In the genomic region with DNA sequence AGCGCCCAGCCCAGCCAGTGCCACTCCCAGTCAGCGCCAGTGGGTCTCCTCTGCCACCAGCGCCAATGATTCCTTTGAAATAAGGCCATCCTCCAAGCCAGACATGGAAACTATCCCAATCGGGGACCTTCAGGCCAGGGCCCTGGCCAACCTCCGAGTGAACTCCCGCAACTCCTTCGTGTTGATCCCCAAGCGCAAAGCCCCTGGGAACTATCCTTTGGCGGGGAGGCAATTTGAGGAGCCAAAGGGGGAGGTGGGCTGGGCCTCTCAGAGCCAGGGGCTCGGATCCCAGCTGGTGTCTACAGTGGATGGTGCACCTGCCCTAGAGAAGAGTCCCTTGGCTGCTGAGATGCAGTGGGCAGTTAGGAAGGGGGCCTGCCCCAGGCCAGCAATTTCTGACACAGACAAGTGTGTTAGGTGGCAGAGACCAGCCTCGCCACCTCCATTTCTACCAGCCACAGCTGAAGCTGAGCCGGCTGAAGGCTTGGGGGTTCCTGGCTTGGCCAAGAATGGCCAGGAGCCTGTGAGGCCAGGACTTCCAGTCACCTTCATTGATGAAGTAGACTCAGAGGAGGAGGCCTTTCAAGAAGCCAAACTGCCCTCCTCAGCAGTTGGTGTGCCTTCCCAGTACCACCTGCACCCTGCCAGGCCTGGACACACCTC, we compare ENCODE assay signal across 8 mouse cellular contexts. TPM values are rescaled to one million over a fixed set of nuclear protein-coding genes. Genes with fewer than 3 reads are reported as not detected.
A peak's percentile ranks its signal among the peaks of the same experiment; 100 is the strongest.
DNase-seq lines count a peak whose midpoint lies in the region; ATAC-seq lines count a peak whose summit lies in the region.

No protein-coding gene starts in this region.

- no peaks in the 10 kb centered on the region for H3K36me3 ChIP-seq in lung, embryonic 16.5 days (ENCODE audit: control insufficient read depth, insufficient read depth, low read length)
- peaks cover 11% of the 10 kb centered on the region; the same call in 1 of the 2 replicates for H3K36me3 ChIP-seq in embryonic facial prominence, embryonic 13.5 days
- 0 out of 2 replicates have a peak, but pooled peaks cover 1% of the 10 kb centered on the region for H3K36me3 ChIP-seq in intestine, embryonic 15.5 days
- peaks cover under 1% of the 10 kb centered on the region for H3K36me3 ChIP-seq in neural tube, embryonic 14.5 days (ENCODE audit: control insufficient read depth, insufficient read depth, low read length)

- DNase-seq in lung, adult 18-20 months = no peak
- DNase-seq in spleen, postnatal 36 days (ENCODE audit: low spot score in 2 of 2) = no peak
- no peak for DNase-seq in layer of hippocampus, postnatal 36 days
- no peak for DNase-seq in left cerebral cortex, postnatal 36 days (ENCODE audit: low spot score in 2 of 2)

- ATAC-seq in lung, embryonic 16.5 days (ENCODE audit: low read depth) = no peak
- ATAC-seq in embryonic facial prominence, embryonic 13.5 days (ENCODE audit: insufficient number of reproducible peaks, insufficient read depth, low FRiP score, low TSS enrichment, low read depth) = no peak
- ATAC-seq in intestine, embryonic 15.5 days = no peak
- ATAC-seq in neural tube, embryonic 14.5 days (ENCODE audit: low read depth) = no peak

- peak overlapping the region; percentile 98 for H3K4me2 ChIP-seq in lung, embryonic 16.5 days (ENCODE audit: low read depth, low read length)
- peak overlapping the region; percentile 99 for H3K4me2 ChIP-seq in embryonic facial prominence, embryonic 13.5 days
- peak overlapping the region; percentile 97 for H3K4me2 ChIP-seq in intestine, embryonic 15.5 days (replicated peaks)
- peak overlapping the region; percentile 99 for H3K4me2 ChIP-seq in neural tube, embryonic 14.5 days (ENCODE audit: low read depth, low read length)

- H3K9me3 ChIP-seq in lung, embryonic 16.5 days (ENCODE audit: control insufficient read depth, low read length) = no peaks in the 10 kb centered on the region
- H3K9me3 ChIP-seq in embryonic facial prominence, embryonic 13.5 days = no peaks in the 10 kb centered on the region
- H3K9me3 ChIP-seq in intestine, embryonic 15.5 days = no peaks in the 10 kb centered on the region
- H3K9me3 ChIP-seq in neural tube, embryonic 14.5 days (ENCODE audit: control insufficient read depth, low read length) = no peaks in the 10 kb centered on the region

- peaks cover 32% of the 10 kb centered on the region for H3K4me1 ChIP-seq in lung, embryonic 16.5 days (replicated peaks; ENCODE audit: control insufficient read depth, insufficient read depth, low read length)
- peaks cover 40% of the 10 kb centered on the region for H3K4me1 ChIP-seq in embryonic facial prominence, embryonic 13.5 days
- H3K4me1 ChIP-seq in intestine, embryonic 15.5 days (replicated peaks) = peaks cover 39% of the 10 kb centered on the region
- H3K4me1 ChIP-seq in neural tube, embryonic 14.5 days (ENCODE audit: control insufficient read depth, insufficient read depth, low read length) = peaks cover 50% of the 10 kb centered on the region

- 22% methylated on average over 12 of the region's 12 CpGs for WGBS in lung, embryonic 16.5 days
- 18% methylated on average over 12 of the region's 12 CpGs for WGBS in embryonic facial prominence, embryonic 13.5 days
- 22% methylated on average over 12 of the region's 12 CpGs for WGBS in intestine, embryonic 15.5 days
- WGBS in neural tube, embryonic 14.5 days = 11% methylated on average over 12 of the region's 12 CpGs

- H3K27ac ChIP-seq in lung, embryonic 16.5 days (ENCODE audit: low read length) = no peak overlapping the region
- no peak overlapping the region for H3K27ac ChIP-seq in embryonic facial prominence, embryonic 13.5 days
- H3K27ac ChIP-seq in intestine, embryonic 15.5 days = no peak overlapping the region
- peak overlapping the region; percentile 68; the same call in 1 of the 2 replicates for H3K27ac ChIP-seq in neural tube, embryonic 14.5 days (ENCODE audit: low read depth, low read length)

- H3K9ac ChIP-seq in lung, embryonic 16.5 days (ENCODE audit: low read length) = peak overlapping the region; percentile 77
- peak overlapping the region; percentile 77 for H3K9ac ChIP-seq in embryonic facial prominence, embryonic 13.5 days
- peak overlapping the region; percentile 81 for H3K9ac ChIP-seq in intestine, embryonic 15.5 days
- H3K9ac ChIP-seq in neural tube, embryonic 14.5 days (replicated peaks; ENCODE audit: low read depth, low read length) = peak overlapping the region; percentile 68

- peaks cover 5% of the 10 kb centered on the region for H3K27me3 ChIP-seq in lung, embryonic 16.5 days (ENCODE audit: control insufficient read depth, insufficient read depth, low read depth, low read length)
- peaks cover 21% of the 10 kb centered on the region for H3K27me3 ChIP-seq in embryonic facial prominence, embryonic 13.5 days
- H3K27me3 ChIP-seq in intestine, embryonic 15.5 days (replicated peaks) = peaks cover 6% of the 10 kb centered on the region
- no peaks in the 10 kb centered on the region for H3K27me3 ChIP-seq in neural tube, embryonic 14.5 days (ENCODE audit: control insufficient read depth, insufficient read depth, low read length)

- intact Hi-C loops in left cerebral cortex, postnatal 36 days (cut with DNase I) = loop anchor here (2.0 kb wide), 1 partner anchor 39 kb away; the partner anchor contains the start of gene Tubb4b

- H3K4me3 ChIP-seq in lung, embryonic 16.5 days (ENCODE audit: low read length) = peak overlapping the region; percentile 89
- H3K4me3 ChIP-seq in embryonic facial prominence, embryonic 13.5 days = peak overlapping the region; percentile 79
- peak overlapping the region; percentile 87 for H3K4me3 ChIP-seq in intestine, embryonic 15.5 days (replicated peaks)
- H3K4me3 ChIP-seq in neural tube, embryonic 14.5 days (ENCODE audit: low read depth, low read length) = peak overlapping the region; percentile 71

RNA-seq across cellular contexts. Expression of gene Tprn, which starts 1.3 kb away (rescaled TPM):
- 6.4 and 6.5 TPM in 2 replicates for polyA plus RNA-seq in lung, embryonic 16.5 days (2015; fragmentation: Nextera tagmentation; extraction: Ambion mirVana)
- polyA plus RNA-seq in embryonic facial prominence, embryonic 13.5 days (2015; fragmentation: Nextera tagmentation; extraction: Ambion mirVana) = 7.5 and 8.2 TPM in 2 replicates
- polyA plus RNA-seq in intestine, embryonic 15.5 days (2015; fragmentation: Nextera tagmentation; extraction: Ambion mirVana) = 20.7 and 23.6 TPM in 2 replicates
- polyA plus RNA-seq in neural tube, embryonic 14.5 days (2014; fragmentation: Nextera tagmentation; extraction: Ambion mirVana) = 11.5 and 12.3 TPM in 2 replicates
- 10 to 100 TPM; 19.4 to 23.1 TPM for total RNA-seq in layer of hippocampus, postnatal 36 days (2021)
- 10 to 100 TPM; 18.5 to 24.7 TPM for total RNA-seq in left cerebral cortex, postnatal 36 days (2021)

RNA-seq across cellular contexts. Expression of gene Ssna1, which starts 8.5 kb away (rescaled TPM):
- polyA plus RNA-seq in lung, embryonic 16.5 days (2015; fragmentation: Nextera tagmentation; extraction: Ambion mirVana) = 219 and 232 TPM in 2 replicates
- 231 and 246 TPM in 2 replicates for polyA plus RNA-seq in embryonic facial prominence, embryonic 13.5 days (2015; fragmentation: Nextera tagmentation; extraction: Ambion mirVana)
- 200 and 212 TPM in 2 replicates for polyA plus RNA-seq in intestine, embryonic 15.5 days (2015; fragmentation: Nextera tagmentation; extraction: Ambion mirVana)
- polyA plus RNA-seq in neural tube, embryonic 14.5 days (2014; fragmentation: Nextera tagmentation; extraction: Ambion mirVana) = 177 and 182 TPM in 2 replicates
- 10 to 100 TPM; 65.0 to 69.4 TPM for total RNA-seq in layer of hippocampus, postnatal 36 days (2021)
- total RNA-seq in left cerebral cortex, postnatal 36 days (2021) = 10 to 100 TPM; 60.1 to 68.3 TPM

RNA-seq across cellular contexts. Expression of gene Tmem203, which starts 8.5 kb away (rescaled TPM):
- 20.3 and 22.0 TPM in 2 replicates for polyA plus RNA-seq in lung, embryonic 16.5 days (2015; fragmentation: Nextera tagmentation; extraction: Ambion mirVana)
- polyA plus RNA-seq in embryonic facial prominence, embryonic 13.5 days (2015; fragmentation: Nextera tagmentation; extraction: Ambion mirVana) = 24.5 and 25.3 TPM in 2 replicates
- polyA plus RNA-seq in intestine, embryonic 15.5 days (2015; fragmentation: Nextera tagmentation; extraction: Ambion mirVana) = 22.8 and 23.2 TPM in 2 replicates
- 11.0 and 11.2 TPM in 2 replicates for polyA plus RNA-seq in neural tube, embryonic 14.5 days (2014; fragmentation: Nextera tagmentation; extraction: Ambion mirVana)
- 10 to 100 TPM; 35.5 to 40.4 TPM for total RNA-seq in layer of hippocampus, postnatal 36 days (2021)
- 10 to 100 TPM; 32.8 to 44.3 TPM for total RNA-seq in left cerebral cortex, postnatal 36 days (2021)

RNA-seq across cellular contexts. Expression of gene Anapc2, which starts 8.5 kb away (rescaled TPM):
- polyA plus RNA-seq in lung, embryonic 16.5 days (2015; fragmentation: Nextera tagmentation; extraction: Ambion mirVana) = 136 and 137 TPM in 2 replicates
- 137 and 143 TPM in 2 replicates for polyA plus RNA-seq in embryonic facial prominence, embryonic 13.5 days (2015; fragmentation: Nextera tagmentation; extraction: Ambion mirVana)
- polyA plus RNA-seq in intestine, embryonic 15.5 days (2015; fragmentation: Nextera tagmentation; extraction: Ambion mirVana) = 95.8 and 103 TPM in 2 replicates
- polyA plus RNA-seq in neural tube, embryonic 14.5 days (2014; fragmentation: Nextera tagmentation; extraction: Ambion mirVana) = 110 and 116 TPM in 2 replicates
- total RNA-seq in layer of hippocampus, postnatal 36 days (2021) = 10 to 100 TPM; 83.0 to 83.3 TPM
- total RNA-seq in left cerebral cortex, postnatal 36 days (2021) = 10 to 100 TPM; 78.9 to 82.8 TPM

RNA-seq across cellular contexts. Expression of gene AL732309.1, which starts 17.1 kb away (rescaled TPM):
- polyA plus RNA-seq in lung, embryonic 16.5 days (2015; fragmentation: Nextera tagmentation; extraction: Ambion mirVana) = 4.5 and 5.9 TPM in 2 replicates
- polyA plus RNA-seq in embryonic facial prominence, embryonic 13.5 days (2015; fragmentation: Nextera tagmentation; extraction: Ambion mirVana) = 6.9 and 7.9 TPM in 2 replicates
- 4.3 and 5.5 TPM in 2 replicates for polyA plus RNA-seq in intestine, embryonic 15.5 days (2015; fragmentation: Nextera tagmentation; extraction: Ambion mirVana)
- polyA plus RNA-seq in neural tube, embryonic 14.5 days (2014; fragmentation: Nextera tagmentation; extraction: Ambion mirVana) = 5.0 and 7.1 TPM in 2 replicates
- total RNA-seq in layer of hippocampus, postnatal 36 days (2021) = 1 to 10 TPM; 2.2 to 4.4 TPM
- 1 to 10 TPM; 1.9 to 3.2 TPM for total RNA-seq in left cerebral cortex, postnatal 36 days (2021)
